Mouse (Mus musculus): ENCODE results near the gene Ankdd1a.

The Ankdd1a gene

DNA sequence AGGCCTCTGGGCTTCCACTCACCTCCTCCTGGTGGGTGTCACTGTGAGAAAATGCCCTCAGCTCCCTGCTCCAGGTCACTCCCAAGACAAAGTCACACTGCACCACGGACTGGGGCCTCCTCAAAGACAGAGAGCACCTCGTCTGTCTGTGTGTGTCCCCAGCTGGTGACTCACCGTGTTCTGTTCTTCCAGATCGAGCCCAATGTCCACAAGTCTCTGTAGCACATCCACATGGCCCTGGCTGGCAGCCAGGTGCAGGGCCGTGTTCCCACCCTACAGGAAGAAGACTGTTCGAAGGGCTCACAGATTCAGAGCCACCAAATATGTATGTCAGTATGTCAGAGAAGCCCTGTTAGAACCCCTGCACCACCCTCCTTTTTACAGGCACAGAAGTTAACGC lies 11.5 kb downstream of the Ankdd1a start:
- DNase-seq (ENCODE audit: inconsistent ontology term), result no peak

DNA sequence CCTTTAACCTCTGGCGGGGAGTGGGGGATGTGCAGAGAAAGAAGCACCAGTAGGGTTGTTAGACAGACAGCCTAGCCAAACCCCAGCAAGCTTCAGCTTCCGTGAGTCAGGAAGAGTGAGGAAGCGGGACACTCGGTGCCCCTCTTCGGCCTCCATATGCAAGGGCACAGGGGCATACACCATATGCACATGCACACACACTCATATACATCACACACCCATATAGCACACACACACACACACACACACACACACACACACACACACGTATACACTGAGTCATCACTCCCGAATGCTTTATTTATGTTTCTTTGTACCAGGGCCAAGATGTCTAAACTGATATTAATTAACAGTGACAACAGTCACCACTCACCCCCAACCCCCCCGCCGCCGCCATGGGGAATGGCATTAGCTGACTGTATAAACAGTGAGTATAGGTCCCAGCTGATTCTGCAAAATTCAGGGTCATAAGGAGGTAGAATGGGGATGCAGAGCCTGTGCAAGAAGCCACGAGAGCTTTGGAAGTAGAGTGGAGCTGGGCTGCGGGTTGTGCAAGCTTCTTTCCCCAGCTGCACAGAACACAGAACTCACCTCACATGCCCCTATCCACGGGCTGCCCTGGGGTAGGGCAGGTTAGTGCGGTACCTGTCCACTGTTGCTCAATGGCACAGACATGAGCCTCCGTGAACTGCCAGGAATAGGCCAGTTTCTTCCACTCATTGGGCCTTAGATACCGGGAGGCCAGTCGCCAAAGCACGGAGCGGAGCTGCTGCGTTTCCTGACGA lies 17.1 kb downstream of the Ankdd1a start:
- peak; percentile 71 for DNase-seq (ENCODE audit: inconsistent ontology term)

DNA sequence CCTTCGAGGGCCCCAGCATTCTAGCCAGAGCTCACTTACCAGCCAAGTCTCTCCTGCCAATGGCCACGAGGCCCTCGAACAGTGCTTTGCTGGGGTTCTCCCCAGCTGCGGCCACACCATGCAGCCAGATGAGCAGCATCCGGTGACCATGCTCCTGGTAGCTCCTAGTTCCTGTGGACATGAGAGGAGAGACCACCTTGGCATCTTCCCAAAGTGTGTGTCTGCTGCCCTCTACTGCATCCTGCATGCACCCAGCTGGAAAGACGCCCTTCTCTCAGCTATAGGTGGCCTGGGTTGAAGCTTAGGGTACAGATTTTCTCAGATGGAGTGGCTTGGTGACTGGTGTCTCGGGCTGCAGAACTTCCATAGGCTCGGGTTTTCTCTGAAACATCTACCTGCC lies 17.8 kb downstream of the Ankdd1a start:
- no peak for DNase-seq (ENCODE audit: inconsistent ontology term)

DNA sequence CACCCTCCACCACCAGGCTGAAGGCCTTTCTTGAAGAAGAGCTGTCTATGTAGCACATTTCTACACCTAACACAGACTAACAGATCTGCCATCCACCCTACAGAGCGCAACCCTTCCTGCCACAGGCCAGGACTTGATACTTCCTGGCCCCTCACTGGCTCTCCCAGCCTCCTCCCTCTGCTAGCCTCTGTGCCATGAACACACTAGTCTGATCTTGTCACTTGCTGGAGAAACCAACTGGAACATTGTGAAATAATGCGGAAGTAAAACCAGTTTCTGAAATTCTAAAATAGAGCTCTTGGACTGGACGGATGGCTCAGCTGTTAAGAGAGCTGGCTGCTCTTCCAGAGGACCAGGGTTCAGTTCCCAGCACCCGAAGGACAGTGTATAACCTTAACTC lies 27.1 kb downstream of the Ankdd1a start:
- DNase-seq (ENCODE audit: inconsistent ontology term), result no peak

DNA sequence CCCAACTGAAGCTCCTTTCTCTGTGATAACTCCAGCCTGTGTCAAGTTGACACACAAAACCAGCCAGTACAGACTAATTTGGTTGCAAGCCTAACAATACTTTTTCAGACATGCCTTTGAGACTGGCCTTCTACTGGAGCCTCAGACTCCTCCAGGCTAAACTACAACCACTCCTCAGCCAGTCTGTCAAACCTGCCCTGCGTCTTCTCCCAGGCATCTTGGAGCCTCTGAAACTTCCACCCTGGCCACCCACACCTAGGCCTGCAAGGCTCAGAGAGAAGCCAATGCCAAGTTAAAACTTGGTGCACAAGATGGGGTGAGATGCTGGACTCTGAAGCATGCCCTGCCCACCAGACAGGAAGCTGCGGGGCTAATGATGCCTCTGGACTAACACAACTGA lies 27.6 kb downstream of the Ankdd1a start:
- no peak for DNase-seq (ENCODE audit: inconsistent ontology term)

DNA sequence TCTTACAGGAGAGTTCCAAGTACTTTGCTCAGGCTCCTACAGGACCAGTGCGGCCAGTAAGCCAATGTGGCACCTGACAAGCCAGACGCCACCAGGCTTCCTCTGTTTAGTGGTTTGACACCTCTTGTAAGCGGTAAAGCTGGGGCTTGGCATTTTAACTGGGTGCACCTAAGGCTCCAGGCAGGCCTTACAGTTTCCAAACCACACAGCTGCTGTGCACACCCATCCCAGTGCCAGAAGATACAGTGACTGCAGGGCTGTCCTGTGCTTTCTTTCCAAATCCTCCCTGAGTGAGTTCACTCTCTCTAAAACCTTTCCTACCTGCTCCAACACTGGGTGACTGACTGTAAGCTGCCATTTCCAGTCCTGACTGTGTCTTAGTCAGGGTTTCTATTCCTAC lies 28.5 kb downstream of the Ankdd1a start:
- no peak for DNase-seq (ENCODE audit: inconsistent ontology term)

DNA sequence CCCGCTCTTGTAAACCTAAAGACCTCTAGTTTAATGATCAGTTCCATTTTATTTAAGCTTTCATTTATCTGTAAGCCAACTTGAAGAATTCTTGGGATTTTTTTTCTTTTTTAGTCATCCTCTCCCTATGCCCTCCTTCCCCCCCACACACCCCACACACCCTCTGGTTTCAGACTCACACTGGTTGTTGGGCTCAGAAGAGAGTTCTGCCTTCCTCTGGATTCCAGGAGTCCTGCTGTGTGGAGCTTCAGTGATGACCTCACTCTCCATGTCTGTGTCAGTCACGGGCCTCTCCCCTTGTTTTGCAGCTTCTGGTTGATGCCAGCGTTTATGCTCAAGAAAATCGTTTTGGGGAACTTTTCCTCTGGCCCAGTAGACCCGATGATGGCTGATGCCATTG lies 39.9 kb downstream of the Ankdd1a start:
- peak; percentile 57 for DNase-seq (ENCODE audit: inconsistent ontology term)

DNA sequence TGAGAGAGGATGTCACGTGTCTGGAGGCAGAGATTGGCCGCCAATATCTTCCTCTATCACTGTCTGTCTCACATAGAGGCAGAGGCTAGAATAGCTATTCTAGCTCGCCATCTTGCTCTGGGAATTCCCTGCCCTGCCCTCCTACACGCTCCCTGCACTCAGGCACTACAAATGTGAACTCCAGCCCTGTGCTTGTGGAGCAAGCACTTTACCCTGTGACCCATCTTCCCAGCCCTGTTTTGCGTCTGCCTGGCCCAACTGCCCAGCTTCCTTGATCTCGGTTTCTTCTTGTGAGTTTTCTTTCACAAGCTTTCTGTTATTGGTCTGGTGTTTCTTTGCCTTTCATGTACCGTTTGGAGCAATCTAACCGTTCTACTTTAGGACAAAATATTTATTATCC lies 40.8 kb downstream of the Ankdd1a start:
- DNase-seq (ENCODE audit: inconsistent ontology term), result no peak

DNA sequence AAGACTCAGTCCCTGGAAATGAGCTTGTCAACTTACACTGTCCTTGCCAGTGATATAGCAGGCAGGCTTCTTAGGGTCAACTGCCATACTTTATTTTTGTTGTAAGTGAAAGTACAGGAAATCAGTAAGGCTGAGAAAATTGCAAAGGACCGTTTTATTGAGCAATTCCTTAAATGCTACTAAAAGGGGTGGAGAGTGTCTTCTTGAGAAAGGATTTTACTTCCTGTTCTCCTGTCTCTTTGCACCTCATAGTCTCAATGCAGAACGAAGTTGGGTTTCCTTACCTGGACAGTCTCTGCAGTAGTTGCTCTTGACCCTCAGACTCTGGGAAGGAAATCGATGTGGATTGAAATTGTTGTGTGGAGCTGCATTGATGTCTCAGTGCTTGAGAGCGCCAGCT lies 47.2 kb downstream of the Ankdd1a start:
- no peak for DNase-seq (ENCODE audit: inconsistent ontology term)

DNA sequence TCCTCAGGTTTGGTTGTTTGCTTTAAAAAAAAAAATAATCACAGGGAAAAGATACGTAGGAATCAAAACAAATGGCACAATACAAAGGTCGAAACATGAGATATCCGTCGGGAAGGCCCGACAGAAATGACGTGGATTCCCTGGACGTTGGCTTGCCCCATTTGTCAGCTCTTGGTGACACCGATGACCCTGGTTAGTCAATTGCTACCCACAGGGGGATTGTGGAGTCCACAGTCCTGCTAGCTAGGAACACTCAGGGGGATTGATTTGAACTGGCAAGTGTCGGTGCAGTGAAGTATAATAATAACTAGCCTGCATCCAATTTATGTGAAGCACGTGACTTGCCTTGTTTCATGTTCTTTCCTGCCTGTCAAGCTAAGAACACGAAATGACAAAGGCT lies 52.3 kb downstream of the Ankdd1a start:
- no peak for DNase-seq (ENCODE audit: inconsistent ontology term)

DNA sequence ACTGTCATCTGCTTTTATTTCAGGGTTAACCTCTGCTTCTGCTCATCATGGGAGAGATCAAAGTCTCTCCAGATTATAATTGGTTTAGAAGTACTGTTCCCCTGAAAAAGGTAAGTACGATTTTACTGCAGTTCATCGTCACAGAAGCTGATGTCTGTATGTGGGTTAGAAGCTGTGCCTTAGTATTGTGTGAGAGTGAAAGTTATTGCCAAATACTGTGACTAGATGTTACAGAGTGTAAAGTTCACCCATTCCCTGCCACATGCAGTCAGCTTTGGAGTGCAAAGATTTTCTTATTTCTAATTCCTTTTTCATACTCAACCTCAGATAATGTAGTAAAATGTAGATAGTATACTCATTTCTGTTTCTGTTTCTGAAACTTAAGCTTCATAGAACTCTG lies 54.8 kb downstream of the Ankdd1a start:
- no peak for DNase-seq (ENCODE audit: inconsistent ontology term)

DNA sequence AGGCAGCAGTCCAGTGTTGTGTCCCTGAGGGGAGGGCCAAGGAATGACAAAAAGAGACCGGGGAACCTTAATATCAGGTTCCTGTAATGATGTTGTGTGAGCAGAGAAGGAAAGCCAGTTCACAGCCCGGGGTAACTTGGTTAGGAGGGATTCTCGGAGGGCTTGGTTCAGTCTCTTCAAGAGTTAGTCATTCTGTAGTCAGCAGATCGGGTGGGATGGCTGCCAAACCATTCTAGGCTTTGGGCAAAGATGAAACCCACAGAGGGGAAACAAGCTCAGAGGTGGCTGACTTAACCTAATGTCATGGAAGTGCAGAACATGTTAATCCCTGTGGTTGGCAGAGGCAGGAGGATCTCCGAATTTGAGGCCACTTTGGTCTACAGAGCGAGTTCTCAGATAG lies 55.8 kb downstream of the Ankdd1a start:
- DNase-seq (ENCODE audit: inconsistent ontology term), result peak; percentile 46

DNA sequence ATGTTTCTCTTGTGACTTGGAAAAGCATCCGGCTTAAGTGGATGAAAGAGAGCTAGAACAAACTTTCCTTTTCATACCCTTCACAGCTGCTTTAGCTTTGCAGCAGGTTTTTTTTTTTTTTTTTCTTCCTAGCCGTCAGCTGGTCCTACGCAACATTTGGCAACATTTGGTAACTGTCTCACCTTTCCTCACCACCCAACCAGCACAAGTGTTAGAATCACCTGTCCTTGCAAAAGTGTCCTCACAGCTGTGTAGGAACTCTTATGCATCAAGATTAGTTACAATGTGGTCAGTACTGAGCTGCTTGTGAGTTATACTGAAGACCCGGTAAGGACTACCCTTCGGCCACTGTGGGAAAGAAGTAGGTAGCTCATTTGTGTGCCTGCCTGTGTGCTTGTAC lies 57.4 kb downstream of the Ankdd1a start:
- DNase-seq (ENCODE audit: inconsistent ontology term), result no peak

DNA sequence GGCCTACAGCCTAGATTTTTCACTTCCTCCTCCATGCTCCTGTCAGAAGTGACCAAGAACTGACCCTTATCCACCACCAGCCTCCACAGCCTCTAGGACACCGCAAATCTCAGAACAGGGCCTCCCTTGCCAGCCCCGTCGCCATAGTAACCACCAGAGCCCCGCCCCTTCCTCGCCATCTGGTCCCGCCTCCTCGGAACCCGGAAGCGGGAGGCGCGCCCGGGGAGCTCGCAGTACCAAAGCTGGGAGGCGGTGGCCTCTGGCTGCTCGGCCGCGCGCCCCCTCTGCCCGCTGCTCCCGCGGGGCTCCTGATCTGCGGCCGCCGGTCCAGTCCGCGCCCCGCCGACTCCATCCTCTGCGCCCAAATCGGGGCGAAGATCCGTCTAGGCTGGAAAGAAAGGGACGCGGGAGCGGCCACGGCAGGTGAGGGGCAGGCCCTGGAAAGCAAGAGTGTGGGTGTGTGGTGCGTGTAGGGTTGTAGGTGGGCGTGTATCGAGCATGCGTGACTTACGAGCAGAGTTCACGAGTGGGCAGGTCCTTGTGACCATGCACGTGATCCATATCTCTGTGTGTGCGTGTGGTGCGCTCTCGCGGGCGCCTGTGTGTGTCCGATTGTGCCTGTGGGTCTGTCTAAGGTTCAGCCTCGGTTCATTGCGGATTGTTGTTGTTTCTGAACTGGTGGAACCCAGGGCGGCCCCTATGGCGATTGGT lies 59.1 kb downstream of the Ankdd1a start, which contains the start of gene Spg21:
Spg21 (plus strand) TSS at position 216 of the 711 bp plus-strand sequence.
- peak; percentile 98 for DNase-seq (ENCODE audit: inconsistent ontology term)

DNA sequence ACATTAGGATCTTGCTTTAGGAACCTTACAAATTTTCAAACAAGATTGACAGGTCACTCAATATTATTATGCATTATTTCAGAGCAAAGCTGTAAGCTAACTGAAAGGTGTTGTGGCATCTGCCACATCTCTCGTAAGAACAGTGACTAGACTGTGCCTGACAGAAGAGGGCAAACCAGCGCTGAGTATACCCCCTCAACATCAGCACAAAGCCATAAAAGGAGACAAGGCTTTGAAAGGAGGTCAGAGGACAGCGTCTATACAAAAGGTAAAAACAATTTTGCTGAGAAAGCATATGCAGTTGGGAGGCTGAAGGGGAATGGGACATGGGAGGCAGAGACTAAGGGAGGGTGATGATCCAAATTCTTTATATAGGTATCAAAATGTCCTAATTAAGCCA lies 59.8 kb downstream of the Ankdd1a start:
- no peak for DNase-seq (ENCODE audit: inconsistent ontology term)

DNA sequence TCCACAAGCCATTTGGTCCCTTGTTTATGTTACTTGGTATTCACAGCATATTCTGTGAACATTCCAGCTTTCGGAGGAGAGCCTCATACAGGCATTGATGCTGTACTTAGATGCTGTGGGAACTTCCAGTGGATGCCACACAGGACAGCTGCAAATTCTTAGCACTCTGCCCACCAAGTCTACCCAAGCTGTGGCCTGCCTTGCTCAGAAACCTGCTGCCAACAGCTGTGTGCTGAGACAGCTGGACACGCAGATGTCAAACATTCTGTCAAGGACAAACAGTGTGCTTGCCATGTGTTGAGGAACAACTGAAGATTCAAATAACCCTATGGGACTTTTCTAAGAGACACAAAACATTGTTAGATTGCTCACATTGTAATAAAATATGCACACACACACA lies 61.0 kb downstream of the Ankdd1a start:
- DNase-seq (ENCODE audit: inconsistent ontology term), result no peak

DNA sequence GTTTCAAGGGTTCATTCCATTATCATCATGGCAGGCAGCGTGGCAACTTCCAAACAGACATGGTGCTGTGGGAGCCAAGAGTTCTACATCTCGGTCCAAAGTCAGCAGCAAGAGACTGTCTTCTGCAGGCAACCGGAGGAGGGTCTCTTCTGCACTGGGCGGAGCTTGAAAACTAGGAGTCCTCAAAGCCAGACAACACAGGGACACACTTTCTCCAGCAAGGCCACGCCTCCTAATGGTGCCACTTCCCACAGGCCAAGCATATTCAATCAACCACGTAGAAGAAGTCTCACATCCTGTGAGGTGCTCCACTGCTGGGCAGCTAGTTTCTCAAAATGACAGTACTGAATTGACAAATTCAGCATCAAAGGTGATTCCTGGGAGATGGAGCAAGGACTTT lies 72.0 kb downstream of the Ankdd1a start:
- no peak for DNase-seq (ENCODE audit: inconsistent ontology term)

DNA sequence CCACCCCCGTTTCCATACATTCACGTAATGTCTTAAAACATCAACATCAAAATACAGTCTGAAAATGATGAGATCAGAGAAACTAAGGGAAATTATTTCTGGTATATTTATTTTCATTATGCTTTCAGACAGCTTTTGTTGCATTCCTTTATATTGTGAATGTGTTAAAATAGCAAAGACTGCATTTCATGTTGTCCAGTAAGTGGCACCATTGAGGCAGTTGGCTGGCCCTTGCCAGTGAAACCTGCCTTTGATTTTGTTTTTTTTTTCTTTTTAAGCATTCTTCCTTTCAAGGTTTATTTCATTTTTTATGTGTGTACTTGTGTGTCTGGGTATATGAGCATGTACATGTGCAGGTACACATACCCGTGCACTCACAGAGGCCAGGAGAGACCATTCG lies 75.3 kb downstream of the Ankdd1a start:
- no peak for DNase-seq (ENCODE audit: inconsistent ontology term)
